Mouse (Mus musculus) ovary, postnatal 36 days (tissue): ENCODE results near the gene Thsd7a.

Source experiments
- DNase-seq: peaks from one replicate; pipeline ENCODE4 v3.0.0; 2022; ENCODE audit warnings: low spot score, mixed read lengths

The Thsd7a gene

GRCm38 (mm10) chr6:12386731-12387130, 362.5 kb downstream of the Thsd7a start:
- DNase-seq: no peak

- no peak for DNase-seq
These were observed 363.6 kb downstream of the Thsd7a start for GRCm38 (mm10) chr6:12385591-12385990.

GRCm38 (mm10) chr6:12381136-12381778, 368.0 kb downstream of the Thsd7a start:
- peak; percentile 45 for DNase-seq

GRCm38 (mm10) chr6:12380717-12381116, 368.5 kb downstream of the Thsd7a start:
- no peak for DNase-seq

- no peak for DNase-seq
These were observed 390.5 kb downstream of the Thsd7a start for GRCm38 (mm10) chr6:12358737-12359136.

GRCm38 (mm10) chr6:12353573-12353972, 395.6 kb downstream of the Thsd7a start:
- no peak for DNase-seq

- DNase-seq: no peak
These were observed 397.0 kb downstream of the Thsd7a start for GRCm38 (mm10) chr6:12352165-12352719.

GRCm38 (mm10) chr6:12350753-12351152, 398.5 kb downstream of the Thsd7a start:
- no peak for DNase-seq

GRCm38 (mm10) chr6:12349105-12349759, 400.0 kb downstream of the Thsd7a start:
- DNase-seq: no peak

GRCm38 (mm10) chr6:12348667-12349066, 400.5 kb downstream of the Thsd7a start:
- no peak for DNase-seq

GRCm38 (mm10) chr6:12336590-12337584, 412.3 kb downstream of the Thsd7a start:
- DNase-seq: no peak

GRCm38 (mm10) chr6:12315070-12315909, 433.9 kb downstream of the Thsd7a start:
- no peak for DNase-seq

- no peak for DNase-seq
These were observed 441.7 kb downstream of the Thsd7a start for GRCm38 (mm10) chr6:12307502-12307901.

GRCm38 (mm10) chr6:12262641-12263400, 486.4 kb downstream of the Thsd7a start:
- peak; percentile 33 for DNase-seq
